Mouse (Mus musculus): ENCODE data around the gene Rab3il1.

DNA sequence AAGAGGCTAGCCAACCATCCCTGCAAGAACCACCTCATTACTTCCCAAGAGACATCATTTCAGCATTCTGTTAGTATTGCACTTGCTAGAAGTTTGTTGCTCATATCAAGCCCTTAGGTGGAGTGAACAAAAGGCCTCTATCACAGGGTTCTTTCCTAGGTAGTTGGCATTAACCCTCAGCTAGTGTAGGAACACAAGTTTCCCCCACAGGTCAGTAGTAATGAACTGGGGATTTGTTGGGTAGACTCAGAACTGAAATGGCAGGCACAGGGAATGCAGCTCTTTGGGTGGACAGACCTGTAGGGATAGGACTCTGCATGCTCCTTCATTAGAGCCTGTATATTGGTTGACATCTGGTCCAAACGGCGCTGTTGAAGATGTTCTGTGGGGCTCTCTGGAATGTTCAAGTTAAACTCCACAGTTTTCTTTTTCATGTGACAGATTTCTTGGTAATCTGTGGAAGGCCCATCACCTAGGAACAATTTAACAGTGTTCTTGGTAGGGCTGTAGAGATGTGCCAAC is 15.5 kb upstream of the Rab3il1 start:
- no peak for TF ChIP-seq POLR2A (IDR thresholded peaks at IDR 0.05; ENCODE audit: low read depth, low read length)
- TF ChIP-seq CTCF (conservative IDR thresholded peaks at IDR 0.05; ENCODE audit: insufficient read depth, insufficient read length, low read depth, low read length): no peak
